Mouse (Mus musculus): ENCODE measurements around the gene Rbfox1. TPM values are rescaled to one million over a fixed set of nuclear protein-coding genes. Genes with fewer than 3 reads are reported as not detected.

Rbfox1 gene
- total RNA-seq, 2 experiments from 2014 or later, result 342 to 356 TPM

DNA sequence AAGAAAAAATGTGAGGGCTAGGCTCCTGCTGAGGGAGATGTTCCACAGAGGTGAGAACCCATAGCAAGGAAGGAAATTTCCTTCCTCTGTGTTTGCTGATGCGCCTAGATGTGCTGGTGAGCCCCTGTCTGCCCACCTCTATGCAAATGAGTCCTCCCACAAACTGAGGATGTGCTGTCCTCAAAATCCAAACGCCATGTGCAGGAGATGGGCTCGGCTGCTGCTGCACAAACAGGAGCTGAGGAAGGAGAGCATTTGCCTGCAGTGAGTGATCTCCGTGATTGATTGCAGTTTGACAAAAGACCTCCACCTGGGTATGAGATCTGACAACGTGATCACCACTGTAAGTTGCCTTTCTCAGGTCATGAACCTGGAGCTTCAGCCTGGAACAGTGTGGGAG, 1308.4 kb downstream of the Rbfox1 start:
- no peak for DNase-seq (ENCODE audit: low spot score in 2 of 2)

DNA sequence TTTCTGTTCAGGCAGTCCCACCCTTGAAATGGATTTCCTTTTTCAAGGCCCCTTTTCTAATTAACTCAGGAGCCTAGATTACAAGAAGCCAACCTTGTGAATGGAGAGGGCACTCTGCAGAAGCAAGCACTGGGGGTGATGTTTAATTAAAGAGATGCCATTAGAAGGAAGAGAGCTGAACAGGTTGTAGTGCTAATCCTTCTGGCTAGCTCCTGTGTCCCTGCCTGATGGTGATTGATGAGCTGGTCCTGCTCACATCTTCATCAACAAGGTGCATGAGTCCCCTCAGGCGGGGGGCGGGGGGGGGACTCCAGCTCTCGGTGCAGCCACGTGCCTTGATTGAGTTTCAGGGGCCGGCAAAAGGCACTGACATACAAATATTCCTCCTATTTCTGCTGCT, 1312.8 kb downstream of the Rbfox1 start:
- DNase-seq (ENCODE audit: low spot score in 2 of 2), result no peak

DNA sequence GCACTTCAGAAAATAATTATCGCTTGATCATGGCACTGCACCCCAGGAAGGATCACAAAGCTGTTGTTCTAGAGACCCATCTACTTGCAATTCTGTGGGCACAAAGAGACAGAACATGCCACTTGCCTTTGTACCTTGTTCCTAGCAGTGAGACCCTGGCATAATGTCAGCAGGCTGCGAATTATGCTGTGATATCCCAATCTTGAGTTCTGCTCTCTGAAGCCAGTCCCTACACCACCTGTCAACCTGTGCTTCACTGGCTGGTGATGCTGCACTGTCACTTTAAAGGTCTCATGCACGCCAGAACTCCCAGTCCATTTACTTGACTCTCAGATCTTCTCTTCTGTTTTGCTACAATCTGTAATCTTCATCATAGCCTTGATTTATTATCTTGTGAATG, 1315.1 kb downstream of the Rbfox1 start:
- no peak for DNase-seq (ENCODE audit: low spot score in 2 of 2)

- no peak for DNase-seq (ENCODE audit: low spot score in 2 of 2)
These were observed 1316.7 kb downstream of the Rbfox1 start for GRCm38 (mm10) chr16:7201816-7202215.

DNA sequence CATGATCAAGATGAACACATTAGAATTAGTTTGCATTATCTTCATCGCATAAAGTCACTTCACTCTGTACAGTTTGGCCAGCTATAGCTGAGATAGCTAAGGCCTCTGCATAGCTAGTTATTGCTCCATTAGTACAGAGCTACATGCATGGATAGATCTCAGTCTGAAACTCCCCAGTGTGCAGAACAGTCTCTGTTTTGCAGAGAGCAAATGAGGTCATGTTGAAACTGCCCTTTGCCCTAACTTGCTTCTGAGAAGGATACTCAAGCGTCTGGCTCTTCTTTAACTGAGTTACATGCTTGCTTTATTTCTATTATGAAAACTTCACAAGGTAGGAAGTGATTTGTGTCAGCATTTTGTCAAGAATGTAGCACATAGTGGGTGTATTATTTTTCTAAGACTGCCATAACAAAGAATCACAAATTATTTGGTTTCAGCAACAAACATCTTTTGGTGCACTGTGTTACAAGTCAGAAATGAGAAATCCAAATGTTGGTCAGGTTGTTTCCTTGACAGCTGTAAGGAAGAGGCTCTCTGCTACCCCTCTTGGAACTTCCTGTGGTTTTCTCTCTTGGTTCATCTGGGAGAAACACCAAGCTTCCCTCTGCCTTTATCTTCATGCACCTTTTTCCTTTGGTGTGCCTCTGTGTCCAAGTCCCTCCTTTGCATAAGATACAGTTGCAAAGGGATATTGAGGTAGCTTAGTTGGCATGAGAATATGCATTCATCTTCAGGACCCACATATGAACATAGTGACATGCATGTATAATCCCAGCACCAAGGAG, 1321.2 kb downstream of the Rbfox1 start:
- DNase-seq (ENCODE audit: low spot score in 2 of 2), result no peak

GRCm38 (mm10) chr16:7207599-7207998, 1322.4 kb downstream of the Rbfox1 start:
- DNase-seq (ENCODE audit: low spot score in 2 of 2), result no peak

- no peak for DNase-seq (ENCODE audit: low spot score in 2 of 2)
These were observed 1327.6 kb downstream of the Rbfox1 start for GRCm38 (mm10) chr16:7212756-7213155.

DNA sequence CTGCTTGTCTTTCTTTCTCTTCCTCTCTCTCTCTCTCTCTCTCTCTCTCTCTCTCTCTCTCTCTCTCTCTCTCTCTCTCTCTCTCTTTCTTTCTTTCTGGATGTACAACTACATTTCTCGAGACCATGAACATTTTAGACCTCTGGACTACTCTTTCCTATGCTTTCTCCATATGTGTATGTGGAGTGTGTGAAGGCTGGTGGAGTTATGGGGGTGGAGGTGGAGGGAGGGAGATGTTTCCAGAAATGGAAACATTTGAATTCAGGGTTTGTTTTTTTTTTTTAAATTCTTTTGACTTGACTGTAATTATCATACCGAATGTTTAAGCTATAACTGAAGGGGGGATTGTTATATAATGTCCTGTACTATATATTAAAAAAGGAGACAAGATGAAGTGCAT, 1338.1 kb downstream of the Rbfox1 start:
- DNase-seq (ENCODE audit: low spot score in 2 of 2), result no peak

GRCm38 (mm10) chr16:7226000-7226399, 1340.8 kb downstream of the Rbfox1 start:
- peak; percentile 62 to 83 for DNase-seq (ENCODE audit: low spot score in 2 of 2)

DNA sequence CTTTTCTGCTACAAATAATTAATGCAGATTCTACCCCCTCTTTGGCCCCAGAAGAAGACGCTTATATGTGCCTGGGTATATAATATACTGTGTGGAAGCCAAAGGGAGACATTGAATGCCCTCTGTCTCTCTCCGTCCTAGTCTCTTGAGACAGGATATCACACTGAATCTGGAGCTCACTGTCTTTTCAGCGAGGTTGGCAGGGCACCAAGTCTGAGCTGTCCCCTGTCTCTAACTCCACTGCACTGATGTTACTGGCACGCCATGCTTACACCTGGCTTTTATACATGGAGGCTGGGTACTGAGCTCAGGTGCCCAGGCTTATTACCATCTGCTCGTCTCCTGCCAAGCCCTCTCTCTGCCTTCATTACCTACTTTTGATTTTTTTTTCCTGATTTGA, 1343.1 kb downstream of the Rbfox1 start:
- DNase-seq (ENCODE audit: low spot score in 2 of 2), result no peak

DNA sequence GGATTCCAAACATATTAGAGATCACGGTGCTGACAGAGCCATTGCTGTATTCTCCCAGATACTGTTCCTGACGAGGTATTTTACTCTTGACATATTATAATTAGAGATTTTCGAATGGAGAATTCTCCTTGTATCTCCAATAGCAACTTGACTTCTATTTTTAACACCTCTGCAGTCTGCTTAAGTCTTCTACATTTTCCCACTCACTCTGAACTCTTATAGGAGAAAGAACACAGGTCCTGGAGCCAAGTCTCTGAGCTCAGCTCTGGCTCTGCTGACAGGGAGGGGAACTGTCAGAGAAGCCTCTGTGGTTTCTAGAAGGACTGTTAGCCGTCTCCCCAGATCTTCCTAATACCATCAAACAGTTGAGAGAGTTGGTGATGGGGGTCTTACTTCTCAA, 1344.1 kb downstream of the Rbfox1 start:
- DNase-seq (ENCODE audit: low spot score in 2 of 2), result no peak

DNA sequence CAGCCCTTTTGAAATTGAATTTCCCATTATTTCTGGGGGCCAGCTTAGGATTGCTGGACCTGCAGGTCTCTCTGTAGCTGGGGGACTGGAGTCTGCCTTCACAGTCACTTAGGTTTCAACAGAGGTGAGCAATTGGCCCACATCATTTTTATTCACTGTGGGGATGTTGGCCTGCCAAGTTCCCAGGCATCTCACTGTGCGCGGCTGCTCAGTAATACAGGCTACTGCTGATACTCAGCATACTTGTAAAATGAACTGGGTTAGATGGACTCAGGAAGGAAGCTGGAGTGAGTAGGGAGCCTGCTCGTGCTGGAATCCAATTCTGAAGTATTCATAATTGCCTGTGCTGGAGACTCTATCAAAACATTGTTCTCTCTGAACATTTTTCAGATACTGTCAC, 1356.5 kb downstream of the Rbfox1 start:
- no peak for DNase-seq (ENCODE audit: low spot score in 2 of 2)

DNA sequence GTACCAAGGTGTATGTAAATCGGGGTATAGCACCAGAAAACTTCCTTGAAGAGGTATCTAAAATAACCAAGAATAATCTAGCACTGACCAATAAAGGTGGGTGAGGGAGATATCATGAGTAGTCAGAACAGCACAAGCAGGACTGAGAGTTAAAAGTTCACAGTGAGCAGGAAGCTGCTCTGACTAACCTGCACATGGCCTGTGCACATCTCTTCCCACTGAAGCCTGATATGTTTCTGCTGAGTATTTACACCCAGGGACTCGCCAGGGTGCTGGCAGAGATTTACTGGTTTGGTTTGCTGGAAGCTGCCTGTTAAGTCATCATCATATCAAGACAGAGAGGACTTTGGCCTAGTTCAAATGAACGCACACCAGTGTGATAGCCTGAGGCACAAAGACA, 1357.3 kb downstream of the Rbfox1 start:
- DNase-seq (ENCODE audit: low spot score in 2 of 2), result no peak

GRCm38 (mm10) chr16:7244382-7244781, 1359.2 kb downstream of the Rbfox1 start:
- no peak for DNase-seq (ENCODE audit: low spot score in 2 of 2)

- no peak for DNase-seq (ENCODE audit: low spot score in 2 of 2)
These were observed 1366.5 kb downstream of the Rbfox1 start for GRCm38 (mm10) chr16:7251696-7252095.

DNA sequence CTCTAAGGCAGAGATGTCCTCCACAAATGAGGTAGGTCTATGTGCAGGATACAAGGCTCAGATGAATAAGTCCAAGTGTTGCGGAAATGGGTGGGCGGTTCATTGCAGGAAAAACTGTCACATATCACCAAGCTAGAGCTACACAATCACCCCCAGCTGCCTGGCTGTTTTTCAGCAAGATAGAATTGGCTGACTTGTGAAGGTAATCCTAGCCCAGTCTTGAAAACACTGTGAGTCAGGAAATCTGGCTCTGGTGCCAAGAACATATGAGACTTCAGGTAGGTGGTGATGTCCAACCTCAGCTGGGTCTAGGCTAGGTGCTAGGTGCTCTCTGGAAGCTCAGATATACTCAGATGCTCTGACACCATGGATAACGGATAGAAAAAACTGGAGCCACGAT, 1372.2 kb downstream of the Rbfox1 start:
- no peak for DNase-seq (ENCODE audit: low spot score in 2 of 2)

DNA sequence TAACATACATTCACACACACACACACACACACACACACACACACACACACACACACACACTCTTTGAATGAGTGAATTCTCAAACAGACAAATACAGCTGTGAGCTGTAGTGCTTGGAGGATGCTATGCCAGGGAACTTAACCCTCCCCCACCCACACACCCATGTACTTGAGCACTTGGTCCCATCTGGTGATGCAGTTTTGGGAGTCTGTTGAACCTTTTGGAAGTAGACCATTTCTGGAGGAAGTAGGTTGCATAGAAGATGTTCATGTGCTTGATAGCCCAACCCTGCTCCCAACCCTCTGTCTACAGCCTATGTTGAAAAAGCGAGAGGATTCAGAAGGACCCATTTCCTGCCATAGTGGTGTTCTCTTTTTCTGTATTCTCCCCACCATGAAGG, 1378.1 kb downstream of the Rbfox1 start:
- DNase-seq (ENCODE audit: low spot score in 2 of 2), result no peak

DNA sequence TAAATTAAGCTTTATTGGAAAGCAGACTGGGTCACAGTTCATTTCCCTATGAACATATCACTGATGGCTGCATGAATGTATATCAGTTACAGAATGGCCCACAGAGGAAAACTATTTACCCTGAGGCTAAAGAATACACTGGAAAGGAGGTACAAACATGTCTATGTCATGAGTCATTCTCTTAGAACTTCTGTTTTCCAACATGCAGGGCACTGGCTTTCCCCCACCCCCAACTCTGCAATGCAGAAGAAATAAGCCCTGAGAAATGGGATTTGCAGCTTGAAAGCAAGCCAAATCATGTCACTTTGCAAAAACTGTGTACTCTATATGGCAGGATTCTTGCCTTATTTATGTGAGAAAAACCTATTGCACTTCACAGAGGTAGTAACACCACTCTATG, 1380.6 kb downstream of the Rbfox1 start:
- DNase-seq (ENCODE audit: low spot score in 2 of 2), result no peak

GRCm38 (mm10) chr16:7275501-7275900, 1390.3 kb downstream of the Rbfox1 start:
- no peak for DNase-seq (ENCODE audit: low spot score in 2 of 2)

DNA sequence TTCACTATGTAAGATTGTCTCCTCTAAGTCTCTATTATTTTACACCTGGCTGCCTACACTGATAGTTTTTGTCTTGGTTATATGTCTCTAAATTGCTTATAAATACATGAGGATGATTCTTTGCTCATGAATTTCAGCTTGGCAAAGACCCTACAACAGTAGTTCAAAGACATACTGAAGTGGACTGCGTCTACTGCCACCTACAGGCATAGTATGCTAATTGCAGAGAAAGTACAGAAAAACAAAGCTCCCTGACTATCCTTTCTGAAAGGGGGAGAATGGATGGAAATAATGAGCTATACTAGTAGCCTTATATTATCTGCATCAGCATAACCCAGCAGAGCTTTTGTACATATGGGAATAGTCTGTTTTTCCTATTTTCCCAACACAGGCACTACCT, 1390.7 kb downstream of the Rbfox1 start:
- DNase-seq (ENCODE audit: low spot score in 2 of 2), result peak in 1 of 2 experiments; percentile 24

- DNase-seq (ENCODE audit: low spot score in 2 of 2), result peak; percentile 19 to 35
These were observed 1394.4 kb downstream of the Rbfox1 start for GRCm38 (mm10) chr16:7279544-7279943.

GRCm38 (mm10) chr16:7282257-7282656, 1397.1 kb downstream of the Rbfox1 start:
- peak; percentile 51 to 77 for DNase-seq (ENCODE audit: low spot score in 2 of 2)
